Mouse (Mus musculus) gastrocnemius, postnatal 4 days (tissue): ENCODE results near the gene Ccdc134. TPM values are rescaled to one million over a fixed set of nuclear protein-coding genes. Genes with fewer than 3 reads are reported as not detected.

Source experiments
- DNase-seq, 2 experiments: peaks; one replicate each; pipeline ENCODE4 v3.0.0; 2021 to 2022; ENCODE audit warnings: low spot score in 2 of 2, mixed read lengths in 2 of 2
- total RNA-seq, 2 experiments: library from RNA; stranded (reverse); gene quantifications; 2 replicates each; pipeline ENCODE4 v1.2.3; 2021

The Ccdc134 gene
- total RNA-seq, 2 experiments from 2014 or later, result 45.5 to 49.4 TPM

GRCm38 (mm10) chr15:82147611-82148111 lies 19.9 kb downstream of the Ccdc134 start:
- peak; percentile 67 to 83 for DNase-seq

DNA sequence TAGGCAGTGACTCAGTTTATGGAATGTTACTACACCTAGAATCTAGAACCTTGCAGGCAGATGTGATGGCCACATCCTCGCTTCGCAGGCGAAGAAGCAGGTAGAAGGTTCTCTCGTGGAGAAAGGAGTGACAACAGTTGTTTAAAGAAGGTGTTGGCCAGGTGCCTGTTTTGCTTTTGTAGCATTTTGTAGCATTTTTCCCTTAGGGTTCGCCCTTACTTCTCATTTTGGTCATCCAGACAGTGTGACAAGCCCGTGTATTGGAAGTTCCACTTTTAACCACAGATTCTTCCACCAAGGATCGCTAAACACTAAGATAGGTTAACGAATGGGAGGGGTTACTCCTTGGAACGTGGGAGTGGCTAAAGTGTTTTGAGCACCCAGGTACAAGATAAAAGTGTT lies 20.8 kb downstream of the Ccdc134 start:
- no peak for DNase-seq

GRCm38 (mm10) chr15:82150042-82150441 lies 22.3 kb downstream of the Ccdc134 start:
- no peak for DNase-seq

GRCm38 (mm10) chr15:82151176-82151575 lies 23.5 kb downstream of the Ccdc134 start:
- DNase-seq, result no peak

DNA sequence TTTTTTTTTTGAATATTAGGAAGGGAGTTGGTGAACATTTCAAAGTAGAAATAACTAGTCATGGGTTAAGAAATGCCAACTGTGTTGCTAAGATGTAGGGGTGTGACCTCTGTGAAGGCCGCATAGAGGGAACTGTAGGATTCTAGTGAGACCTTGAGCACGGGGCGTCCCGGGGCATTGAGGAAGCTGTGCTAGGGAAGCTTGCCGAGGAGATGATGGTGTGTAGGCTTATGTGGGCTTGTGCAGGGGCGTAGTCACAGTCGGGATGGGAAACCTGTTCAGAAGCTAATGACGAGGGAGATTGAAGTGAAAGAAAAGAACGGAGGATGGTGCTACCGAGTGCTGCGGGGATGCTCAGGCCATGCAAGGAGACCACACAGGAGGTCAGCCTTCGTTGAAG lies 24.3 kb downstream of the Ccdc134 start:
- DNase-seq, result no peak

GRCm38 (mm10) chr15:82152435-82152834 lies 24.7 kb downstream of the Ccdc134 start:
- DNase-seq, result no peak

DNA sequence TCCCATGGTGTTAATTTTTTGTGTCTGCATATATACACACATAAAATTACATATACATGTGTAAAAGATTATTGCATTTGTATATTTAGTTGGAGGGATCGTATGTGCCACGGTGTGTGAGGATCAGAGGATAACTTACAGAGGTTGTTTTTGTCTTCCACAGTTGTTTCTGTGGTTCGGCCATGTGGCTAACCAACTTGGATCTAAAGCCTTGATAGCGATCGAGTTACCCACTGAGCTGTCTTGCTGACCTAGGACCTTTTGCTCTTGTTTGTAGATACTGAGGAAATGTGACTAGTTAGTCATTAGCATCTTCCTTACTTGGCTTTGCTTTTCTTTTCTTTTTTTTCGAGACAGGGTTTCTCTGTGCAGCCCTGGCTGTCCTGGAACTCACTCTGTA lies 28.6 kb downstream of the Ccdc134 start:
- no peak for DNase-seq

- DNase-seq, result no peak
Measured at GRCm38 (mm10) chr15:82156902-82157301, 29.2 kb downstream of the Ccdc134 start.

GRCm38 (mm10) chr15:82158243-82159035 lies 30.7 kb downstream of the Ccdc134 start:
- DNase-seq, result no peak

DNA sequence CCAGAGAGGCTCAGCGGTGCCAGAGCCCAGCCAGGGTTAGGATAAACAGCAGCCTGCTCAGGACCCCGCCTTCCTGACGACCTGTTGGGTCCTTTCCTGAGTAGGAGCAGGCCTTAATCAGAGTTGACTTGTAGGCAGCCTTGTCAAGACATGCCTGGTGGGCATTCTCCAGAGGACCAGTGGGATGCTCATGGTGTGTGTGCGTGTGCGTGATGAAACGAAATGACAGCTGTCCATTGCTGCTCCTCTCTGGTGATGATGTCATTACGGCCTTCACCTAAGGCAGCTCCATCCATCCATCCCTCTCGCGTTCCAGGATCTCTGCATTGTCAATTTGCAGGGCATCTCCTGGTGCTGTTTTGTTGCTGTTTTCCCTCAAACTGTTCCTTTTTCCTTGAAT lies 31.7 kb downstream of the Ccdc134 start:
- DNase-seq, result no peak

DNA sequence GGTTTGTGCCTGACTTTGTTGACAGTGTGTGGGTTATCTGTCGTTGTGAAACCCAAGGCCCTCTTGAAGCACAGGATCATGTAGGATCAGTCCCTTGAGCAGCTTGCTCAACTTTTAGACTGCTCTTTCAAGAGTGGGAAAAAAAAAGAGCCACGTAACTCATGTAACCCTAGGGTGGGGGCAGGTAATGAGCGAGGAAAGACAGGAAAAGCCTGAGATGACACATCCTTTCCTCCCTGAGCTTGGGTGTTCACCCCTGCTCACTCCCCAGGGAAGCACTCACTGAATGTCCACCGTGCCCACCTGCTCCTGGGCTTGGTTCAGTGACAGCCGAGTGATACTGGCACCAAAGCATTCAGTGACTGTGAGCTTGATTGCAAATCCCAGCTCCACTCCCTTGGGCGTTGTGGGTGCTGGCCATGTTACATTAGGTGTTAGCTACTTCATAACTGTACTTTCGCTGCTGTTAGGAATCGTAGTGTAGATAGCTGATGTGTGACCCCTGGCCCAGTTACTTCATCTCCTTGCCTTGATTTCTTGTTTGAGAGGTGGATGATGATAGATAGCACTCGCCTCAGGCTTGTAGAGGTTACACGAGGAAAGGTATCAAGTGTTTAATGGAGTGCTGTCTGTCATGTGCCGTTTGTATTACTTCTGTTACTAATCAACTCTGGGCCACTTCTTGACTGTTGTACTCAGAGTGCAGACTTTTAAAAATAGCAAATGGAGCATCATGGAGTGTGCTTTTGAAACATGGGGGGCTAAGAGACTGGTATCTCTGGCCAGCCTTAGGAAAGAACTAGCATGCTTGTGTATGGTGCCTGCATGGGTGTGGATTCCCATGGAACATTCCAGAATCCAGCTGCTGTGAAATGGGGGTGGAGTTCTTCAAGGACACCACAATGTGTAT lies 33.3 kb downstream of the Ccdc134 start:
- DNase-seq, result no peak

DNA sequence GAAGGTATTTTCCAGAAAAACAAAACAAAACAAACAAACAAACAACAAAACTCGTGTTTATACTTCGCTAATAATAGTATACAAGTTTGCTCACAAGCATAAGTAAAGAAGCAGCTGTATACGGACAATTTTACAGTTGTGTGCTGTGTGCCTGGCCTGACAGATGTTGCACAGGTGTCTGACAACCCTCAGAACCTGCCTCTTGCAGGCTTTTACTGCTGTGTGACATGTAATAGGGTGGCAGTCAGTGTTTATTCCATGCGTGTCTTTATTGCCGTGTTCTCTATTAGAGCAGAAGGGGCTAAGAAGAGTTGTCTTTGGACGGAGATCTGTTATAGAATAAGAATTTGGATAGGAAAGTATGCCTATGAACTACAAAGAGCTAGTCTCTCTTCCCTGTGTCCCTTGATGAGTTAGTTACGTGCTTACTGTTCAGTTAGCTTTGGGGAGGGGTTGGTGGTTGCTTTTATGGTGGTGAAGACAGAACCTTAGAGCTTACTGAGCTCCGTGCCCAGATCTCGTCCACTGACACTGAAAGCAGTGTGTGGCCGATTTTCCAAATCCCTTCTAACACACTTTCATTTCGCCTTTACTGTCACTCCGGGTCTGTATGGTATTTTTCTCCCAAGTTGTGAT lies 34.4 kb downstream of the Ccdc134 start:
- DNase-seq, result no peak

DNA sequence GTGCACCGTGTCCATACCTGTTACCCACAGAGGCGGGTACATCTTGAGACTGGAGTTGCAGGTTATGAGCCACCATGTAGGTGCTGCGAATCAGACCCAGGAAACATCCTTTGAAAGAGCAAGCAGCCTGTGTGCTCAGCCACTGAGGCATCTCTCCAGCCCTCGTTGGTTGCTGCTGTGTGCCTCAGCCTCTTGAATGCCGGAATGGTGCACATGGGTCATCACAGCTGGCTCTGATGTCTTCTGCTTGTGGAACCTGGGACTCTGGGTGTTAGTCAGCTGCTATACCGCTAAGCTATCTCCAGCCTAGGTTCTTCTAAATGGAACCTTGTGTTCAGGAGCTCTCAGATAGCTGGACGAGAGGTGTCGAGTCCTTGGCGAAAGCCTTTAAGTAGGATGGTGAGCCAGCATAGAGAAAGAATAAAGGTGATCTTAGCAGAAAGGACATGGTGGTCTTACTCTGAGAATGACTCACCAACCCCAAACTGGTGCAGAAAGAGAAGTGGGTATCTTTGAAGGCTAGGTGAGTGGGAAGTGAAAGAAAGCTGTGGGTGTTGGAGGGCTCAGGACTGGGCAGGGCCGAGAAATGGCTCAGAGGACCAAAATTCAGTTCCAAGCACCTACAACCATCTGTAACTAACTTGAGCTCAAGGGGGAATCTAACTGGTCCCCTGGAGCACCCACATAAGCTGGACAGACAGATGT lies 35.8 kb downstream of the Ccdc134 start:
- DNase-seq, result no peak

DNA sequence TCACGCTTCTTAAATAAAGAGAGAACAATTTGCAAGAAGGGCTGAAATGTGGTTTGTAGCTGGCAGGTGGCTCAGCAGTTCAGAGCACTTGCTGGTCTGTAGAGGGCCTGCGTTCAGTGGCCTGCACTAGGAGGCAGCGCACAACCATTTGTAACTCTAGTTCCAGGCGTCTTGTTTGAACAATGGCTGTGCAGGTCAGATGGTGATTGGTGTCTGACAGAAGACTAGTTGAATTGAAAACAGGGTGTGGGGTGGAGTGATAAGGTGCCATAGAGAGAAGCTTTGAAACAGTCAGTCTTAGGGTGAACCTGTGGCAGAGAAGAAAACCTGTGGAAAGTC lies 36.3 kb downstream of the Ccdc134 start:
- no peak for DNase-seq

DNA sequence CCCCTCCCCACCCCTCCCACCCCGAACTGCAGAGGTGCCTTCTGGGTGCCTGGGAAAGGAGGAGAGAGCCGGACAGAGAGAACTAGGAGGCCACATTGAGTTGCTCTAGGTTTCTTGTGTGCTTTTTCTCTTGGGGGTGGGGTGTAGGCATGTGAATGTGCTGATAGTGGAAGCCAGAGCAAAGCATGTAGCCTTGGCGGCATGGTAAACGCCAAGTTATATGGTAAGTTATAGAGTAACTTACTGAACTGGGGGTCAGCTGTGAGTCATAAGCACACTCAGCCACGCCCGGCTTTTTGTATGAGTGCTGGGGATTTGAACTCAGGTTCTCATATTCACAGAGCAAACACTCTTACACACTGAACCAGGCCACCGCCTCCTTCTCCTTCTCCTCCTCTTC lies 36.8 kb downstream of the Ccdc134 start:
- DNase-seq, result no peak

GRCm38 (mm10) chr15:82165332-82166239 lies 37.9 kb downstream of the Ccdc134 start:
- peak; percentile 69 to 82 for DNase-seq

DNA sequence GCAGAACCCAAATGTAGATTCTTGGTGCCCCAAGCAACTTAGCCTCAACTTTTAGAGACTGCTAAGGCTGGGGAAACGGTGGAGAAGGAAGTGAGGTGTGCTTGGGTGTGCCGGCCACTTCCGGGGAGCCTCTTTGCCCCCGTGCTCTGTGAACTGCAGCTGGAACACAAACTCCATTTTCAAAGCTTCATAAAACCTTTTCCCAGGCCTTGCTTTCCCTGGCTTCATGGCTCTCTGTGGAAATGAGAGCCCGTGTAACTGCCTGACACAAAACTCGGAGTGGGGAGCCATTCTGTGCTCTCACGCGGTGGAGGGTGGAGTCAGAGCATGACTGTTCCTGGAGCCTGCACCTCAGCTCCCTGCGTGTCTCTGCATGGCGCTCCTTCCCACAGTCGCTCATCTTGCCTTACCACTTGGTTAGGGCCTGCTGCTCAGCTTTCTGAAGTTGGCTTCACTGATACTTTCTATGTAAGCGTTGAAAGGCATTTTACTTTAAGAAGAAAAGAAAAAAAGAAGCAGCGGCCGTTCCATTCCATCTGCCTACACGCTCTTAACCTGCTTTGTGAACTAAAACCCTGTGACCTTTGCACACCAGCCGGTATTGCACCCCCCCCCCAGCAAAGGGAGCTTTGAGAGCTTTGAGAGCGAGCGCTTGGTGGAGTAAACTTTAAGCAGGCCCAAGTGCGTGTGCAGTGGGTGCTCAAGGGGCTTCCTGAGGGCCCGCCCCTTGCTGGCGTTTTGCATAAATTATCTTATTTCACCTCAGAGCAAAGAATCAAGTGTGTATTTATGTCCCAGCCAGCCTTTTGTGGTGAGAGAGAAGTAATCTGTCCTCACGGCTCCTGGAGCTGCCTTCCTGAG lies 38.7 kb downstream of the Ccdc134 start:
- DNase-seq, result no peak

DNA sequence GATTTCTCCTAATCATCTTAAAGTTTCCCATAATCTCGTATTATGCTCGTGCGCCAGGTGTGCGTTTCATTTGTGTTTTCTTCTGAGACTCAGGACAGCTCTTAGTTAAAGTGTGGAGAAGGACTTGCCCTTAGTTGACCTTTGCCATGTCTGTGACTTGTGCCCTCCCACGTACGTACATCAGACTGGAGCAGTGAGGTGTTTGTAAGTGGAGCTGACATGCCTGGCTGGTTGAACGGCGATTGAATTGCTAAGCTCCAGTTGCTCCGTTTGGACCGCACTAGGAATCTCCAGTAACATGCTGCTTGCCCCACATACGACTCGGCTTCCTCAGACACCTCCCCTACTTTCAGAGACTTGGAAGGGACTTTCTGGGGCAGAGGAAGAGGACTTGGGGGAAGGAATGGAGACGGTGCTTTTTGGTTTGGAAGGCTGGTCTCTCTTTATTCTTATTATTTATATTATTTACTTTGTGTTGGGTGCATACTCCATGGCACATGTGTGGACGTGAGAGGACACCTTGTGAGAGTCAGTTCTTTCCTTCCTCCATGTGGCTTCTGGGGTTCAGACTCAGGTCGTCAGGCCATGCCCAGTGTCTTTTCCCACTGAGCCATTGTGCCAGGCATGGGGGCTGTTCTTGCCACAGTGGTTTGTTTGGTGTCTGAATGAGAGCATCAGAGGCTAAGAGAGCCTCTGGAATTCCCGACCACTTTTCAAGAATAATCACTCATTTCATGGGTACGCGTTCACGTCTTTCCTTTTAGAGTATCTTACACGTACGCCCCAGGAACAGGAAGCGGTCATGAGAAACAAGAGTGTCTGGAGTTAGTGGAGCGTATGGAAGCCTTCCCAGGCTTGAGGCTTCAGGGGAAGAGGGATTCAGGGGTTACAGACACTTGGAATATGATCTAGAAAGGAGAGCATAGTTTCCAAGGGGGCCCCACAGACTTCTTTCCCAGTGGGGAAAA lies 39.8 kb downstream of the Ccdc134 start:
- no peak for DNase-seq
